Mouse (Mus musculus) c-Kit-positive CD71-positive TER-119-negative erythroid progenitor cells, embryonic 14.5 days (primary cell): Measurements from ENCODE around the gene Tubgcp3.
"Not testable (repeated sequence)": the region's sequence is repeated elsewhere in the genome, so short reads cannot be mapped to it uniquely, and the experiment has no call there.

ENCODE experiments used
- DNase-seq: peaks from one replicate; pipeline ENCODE4 v3.0.0-alpha.2; 2013; ENCODE audit warnings: low read depth

Gene Tubgcp3

GRCm38 (mm10) chr8:12672056-12672881, at the start of gene Tubgcp3:
Gene Tubgcp3 (minus strand): TSS chr8:12672248.
- DNase-seq, result peak; percentile 80

DNA sequence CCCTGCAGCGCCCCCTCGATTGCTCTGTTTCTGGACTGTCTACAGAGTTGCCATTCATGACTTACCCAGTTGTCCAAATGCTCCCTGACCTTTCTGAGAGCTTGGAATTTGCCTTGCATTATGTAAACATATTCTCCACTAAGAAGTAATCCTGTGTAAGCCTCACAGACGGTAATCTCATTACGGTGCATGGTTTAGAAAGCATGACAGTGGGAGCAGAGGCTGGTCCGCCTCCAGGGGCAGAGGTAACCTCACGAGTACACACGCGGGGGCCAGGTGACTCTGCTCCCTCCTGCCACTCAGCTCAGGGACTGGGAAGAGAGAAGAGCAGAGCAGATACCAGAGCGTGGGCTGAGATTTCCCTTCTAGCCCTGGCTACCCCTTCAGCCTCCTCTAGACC, 47.0 kb upstream of the Tubgcp3 start:
- no peak for DNase-seq

GRCm38 (mm10) chr8:12715861-12716585, 44.0 kb upstream of the Tubgcp3 start:
- DNase-seq, result no peak

- no peak for DNase-seq
These were observed 39.6 kb upstream of the Tubgcp3 start for GRCm38 (mm10) chr8:12711623-12712022.

GRCm38 (mm10) chr8:12703597-12703996, 31.5 kb upstream of the Tubgcp3 start:
- no peak for DNase-seq

DNA sequence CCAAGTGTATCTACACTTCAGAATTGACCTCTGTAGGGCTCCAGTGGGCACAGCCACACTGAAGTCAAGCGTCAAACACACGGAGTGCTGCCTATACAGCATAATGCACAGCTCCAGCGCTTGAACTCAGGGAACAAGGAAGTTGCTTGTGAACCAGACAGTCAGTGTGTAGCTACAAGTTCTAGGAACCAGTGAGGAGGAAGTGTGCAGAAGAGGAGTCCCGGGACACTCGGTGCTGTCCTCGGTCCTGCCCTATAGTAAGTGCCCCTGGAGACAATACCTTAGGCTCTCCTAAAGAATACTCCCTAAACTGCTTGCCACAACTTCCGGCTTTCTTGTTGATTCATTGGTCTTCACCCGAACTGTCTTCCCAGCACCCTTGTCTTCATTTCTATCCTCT, 30.2 kb upstream of the Tubgcp3 start:
- no peak for DNase-seq

DNA sequence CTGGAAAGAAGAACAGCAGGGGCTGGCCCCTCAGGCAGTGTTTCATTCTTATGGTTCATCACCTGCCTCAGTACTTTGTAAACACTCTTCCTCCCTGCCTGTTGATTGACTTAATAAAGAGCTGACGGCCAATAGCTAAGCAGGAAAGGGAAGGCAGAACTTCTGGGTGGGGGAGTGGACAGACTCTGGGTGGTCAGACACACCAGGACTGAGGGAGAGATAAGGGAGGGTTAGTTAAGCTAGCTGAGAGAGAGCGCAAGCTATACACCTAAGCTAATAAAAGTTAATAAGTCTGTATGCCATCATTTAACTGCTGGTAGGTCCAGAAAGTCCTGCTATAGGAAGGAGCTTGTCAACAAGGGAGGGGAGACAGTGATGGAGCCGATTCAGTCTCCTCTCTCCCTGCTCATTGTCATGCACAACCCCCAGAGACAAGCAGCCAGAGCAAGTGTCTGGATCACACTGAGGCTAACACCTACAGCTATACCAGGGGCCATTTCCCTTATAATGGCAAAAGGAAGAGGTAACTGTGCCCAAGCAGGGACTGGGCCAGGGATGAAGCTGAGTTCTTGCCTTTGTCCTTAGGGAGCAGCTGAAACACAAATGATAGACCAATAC, 26.7 kb upstream of the Tubgcp3 start:
- no peak for DNase-seq

DNA sequence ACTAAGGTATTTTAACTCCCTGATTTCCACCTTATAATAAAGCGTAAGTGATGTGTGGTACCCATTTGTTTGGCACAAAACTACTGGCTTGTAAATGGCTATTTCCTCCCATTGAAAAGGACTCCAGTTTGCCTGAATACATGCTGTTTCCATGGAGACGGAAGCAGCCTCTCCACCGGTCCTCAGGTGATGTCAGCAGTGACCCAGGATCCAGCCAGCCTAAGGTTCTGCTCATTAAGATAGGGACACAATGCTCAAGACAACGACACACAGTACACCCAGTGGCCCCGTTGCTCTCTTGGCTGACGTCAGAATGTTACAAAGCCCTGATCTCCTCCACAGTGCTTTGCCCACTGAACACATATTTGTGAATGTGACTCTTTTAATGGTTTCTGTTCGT, 16.8 kb upstream of the Tubgcp3 start:
- DNase-seq, result no peak

- DNase-seq, result peak; percentile 59
These were observed 5.5 kb upstream of the Tubgcp3 start for GRCm38 (mm10) chr8:12677529-12677928.

GRCm38 (mm10) chr8:12671473-12672055, 484 bp downstream of the Tubgcp3 start:
- peak; percentile 16 for DNase-seq

GRCm38 (mm10) chr8:12670965-12671364, 1.1 kb downstream of the Tubgcp3 start:
- peak; percentile 64 for DNase-seq

DNA sequence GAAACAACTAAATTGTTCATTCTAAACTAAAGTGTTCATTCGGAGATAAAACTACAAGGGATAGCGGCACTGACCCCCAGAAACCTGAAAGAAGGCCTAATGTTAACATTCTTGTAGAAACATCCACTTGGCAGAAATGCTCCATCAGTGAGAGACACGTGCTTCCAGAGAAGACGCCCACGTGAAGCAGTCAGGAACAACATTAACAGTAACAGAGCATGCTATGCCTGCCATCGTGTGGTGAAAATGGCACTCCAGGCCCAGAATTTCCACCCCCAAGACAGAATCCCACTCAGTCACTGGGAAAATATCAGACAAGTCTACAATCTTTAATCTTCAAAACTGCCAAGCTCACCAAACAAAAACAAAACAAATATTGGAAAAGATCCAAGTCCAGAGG, 3.2 kb downstream of the Tubgcp3 start:
- DNase-seq, result no peak

DNA sequence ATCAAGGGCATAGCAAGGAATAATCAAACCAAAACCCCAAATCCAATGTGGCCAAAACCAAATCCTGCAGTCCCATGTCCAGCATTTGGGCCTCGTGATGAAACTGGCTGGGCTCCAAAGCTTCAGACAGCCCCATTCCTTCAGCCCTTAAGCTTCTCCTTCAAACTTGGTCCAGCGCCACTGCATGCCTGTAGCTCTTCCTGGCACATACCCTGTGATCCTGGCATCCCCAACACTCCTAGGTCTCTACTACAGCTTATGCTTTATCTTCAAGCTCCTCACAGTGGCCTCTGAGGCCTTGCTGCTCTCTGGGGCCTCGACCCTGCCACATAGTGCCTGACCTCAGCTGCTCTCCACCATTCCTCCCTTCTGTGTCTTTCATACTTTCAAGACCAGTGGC, 5.5 kb downstream of the Tubgcp3 start:
- not testable (repeated sequence) for DNase-seq

- no peak for DNase-seq
These were observed 9.0 kb downstream of the Tubgcp3 start for GRCm38 (mm10) chr8:12663105-12663456.

DNA sequence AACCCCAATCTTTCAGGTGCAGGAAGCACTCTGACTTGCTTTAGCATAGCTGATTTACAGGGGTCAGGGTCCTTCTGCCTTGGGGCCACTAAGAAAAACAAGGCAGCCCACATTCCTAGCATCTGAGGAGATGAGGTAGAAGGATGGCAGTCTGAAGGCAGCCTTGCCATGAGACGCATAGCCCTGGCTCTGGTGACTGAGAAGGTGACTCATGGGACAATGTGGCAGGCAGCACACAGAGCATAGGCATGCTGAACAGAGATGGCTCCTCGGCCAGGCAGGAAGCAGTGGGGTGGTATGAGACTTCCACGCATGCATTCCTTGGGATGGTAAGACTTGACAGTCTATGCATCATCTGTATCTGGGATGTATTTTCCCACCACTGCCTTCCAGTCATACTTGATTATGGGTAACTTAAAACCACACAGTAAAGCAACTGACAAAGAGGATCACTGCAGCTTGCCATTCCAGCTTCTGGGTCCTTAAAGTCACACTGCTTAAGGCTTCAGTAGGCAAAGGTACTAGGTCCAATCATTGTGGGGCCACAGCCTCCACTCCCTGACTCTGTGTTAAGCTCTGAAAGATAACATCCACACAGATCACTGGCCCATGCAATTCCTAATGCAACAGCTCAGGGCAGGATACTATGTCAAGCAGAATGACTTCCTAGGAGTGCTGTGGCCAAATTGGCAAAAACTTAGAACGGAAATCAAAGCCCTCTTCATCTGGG, 9.5 kb downstream of the Tubgcp3 start:
- no peak for DNase-seq

GRCm38 (mm10) chr8:12657411-12657810, 14.6 kb downstream of the Tubgcp3 start:
- DNase-seq, result no peak

DNA sequence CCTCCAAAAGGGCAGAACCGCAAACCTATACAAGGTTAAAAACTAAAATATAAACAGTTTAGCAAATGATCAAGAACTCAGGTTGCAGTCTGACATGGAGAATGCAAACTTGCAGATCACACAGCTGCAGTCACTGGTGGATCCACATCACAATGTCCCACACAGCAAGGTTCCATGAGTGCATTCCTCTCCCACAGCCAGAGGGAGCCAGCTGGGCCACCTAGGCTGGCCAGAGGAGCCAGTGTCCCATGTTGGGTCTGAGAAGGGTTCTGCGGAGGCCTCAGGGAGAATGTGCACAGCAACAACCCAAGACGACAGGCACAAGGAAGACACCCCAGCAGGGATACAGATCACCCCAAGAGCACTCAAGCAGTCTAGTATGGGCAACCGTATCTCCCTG, 20.8 kb downstream of the Tubgcp3 start:
- no peak for DNase-seq

GRCm38 (mm10) chr8:12650495-12650894, 21.6 kb downstream of the Tubgcp3 start:
- no peak for DNase-seq

- DNase-seq, result no peak
These were observed 23.1 kb downstream of the Tubgcp3 start for GRCm38 (mm10) chr8:12648951-12649350.

DNA sequence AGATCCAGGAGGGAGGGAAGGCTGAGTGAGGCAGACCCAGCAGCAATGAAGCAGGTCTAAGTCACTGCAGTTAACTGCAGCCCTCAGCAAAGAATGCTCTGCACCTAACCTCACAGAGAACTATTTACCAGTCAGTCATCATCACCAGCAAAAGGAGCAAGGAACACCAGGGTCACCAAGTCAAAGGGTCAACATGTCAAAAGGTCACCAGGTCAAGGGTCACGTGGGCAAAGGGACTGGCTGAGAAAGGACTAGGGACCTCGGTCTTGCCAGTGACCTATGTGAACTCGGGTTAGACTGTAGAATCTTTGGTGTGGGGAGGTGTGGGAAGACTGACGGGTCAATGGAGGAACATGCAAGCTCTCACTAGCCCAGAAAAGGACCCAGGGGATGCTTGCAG, 25.5 kb downstream of the Tubgcp3 start:
- DNase-seq, result no peak

DNA sequence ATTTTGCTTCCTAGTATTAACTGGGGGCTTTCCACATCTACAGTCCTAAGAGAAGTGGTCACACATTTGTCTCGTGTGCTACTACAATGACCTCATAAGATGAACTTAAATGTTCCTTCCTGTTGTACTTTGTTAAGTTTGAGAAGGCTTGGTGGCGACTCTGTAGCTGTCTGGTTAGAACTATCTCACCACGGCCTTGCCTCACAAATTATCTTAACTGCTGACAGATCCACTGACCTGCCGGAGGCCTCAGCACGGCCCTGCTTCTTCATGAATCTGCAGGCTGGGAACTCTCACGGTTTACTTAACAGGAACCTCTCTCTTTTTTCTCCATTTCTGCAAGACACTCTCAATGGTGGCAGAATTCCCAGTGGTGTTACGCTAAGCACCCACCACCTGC, 27.2 kb downstream of the Tubgcp3 start:
- no peak for DNase-seq

GRCm38 (mm10) chr8:12644341-12644740, 27.7 kb downstream of the Tubgcp3 start:
- no peak for DNase-seq
